Mouse (Mus musculus) embryo, embryonic 9.5 days (tissue): ENCODE data around the gene Crnkl1.

Experiments
- DNase-seq: peaks from one replicate; pipeline ENCODE4 v3.0.0-alpha.2; 2017; ENCODE audit errors: extremely low spot score

Crnkl1 gene

GRCm38 (mm10) chr2:145874879-145875482, 59.8 kb downstream of the Crnkl1 start:
- DNase-seq = no peak

- no peak for DNase-seq
Observed at GRCm38 (mm10) chr2:145873953-145874352, 60.9 kb downstream of the Crnkl1 start.

- no peak for DNase-seq
Observed at GRCm38 (mm10) chr2:145872099-145872498, 62.7 kb downstream of the Crnkl1 start.

GRCm38 (mm10) chr2:145871308-145871707, 63.5 kb downstream of the Crnkl1 start:
- DNase-seq = no peak
